Mouse (Mus musculus) adrenal gland, postnatal 14 days (tissue): ENCODE data around the gene Samt2. TPM values are rescaled to one million over a fixed set of nuclear protein-coding genes. Genes with fewer than 3 reads are reported as not detected.
"Not testable (repeated sequence)": the region's sequence is repeated elsewhere in the genome, so short reads cannot be mapped to it uniquely, and the experiment has no call there.

Experiments used
- DNase-seq: peaks from one replicate; pipeline ENCODE4 v3.0.0; 2021; ENCODE audit warnings: mixed read lengths
- long read RNA-seq, 2 experiments: library from polyadenylated mRNA; stranded (forward); transcript quantifications; one replicate each; pipeline ENCODE4 v2.0.0; 2021
- total RNA-seq: library from RNA; stranded (reverse); gene quantifications from 2 replicates; pipeline ENCODE4 v1.2.3, GENCODE M21; 2021

Samt2 gene
- not detected in 2 replicates for total RNA-seq
- long read RNA-seq, experiment 1 = 0 reads
- long read RNA-seq, experiment 2 = 0 reads

- DNase-seq = not testable (repeated sequence)
Observed at GRCm38 (mm10) chrX:154579260-154579659, at the start of gene Samt2. TSS of gene Samt2 (minus strand) at chrX:154579360.

Other genes starting within 250 kb of the Samt2 start
- not detected in 2 replicates for gene 4930524N10Rik, start 236.0 kb downstream of the Samt2 start, total RNA-seq
- gene Samt4, start 97.4 kb downstream of the Samt2 start, total RNA-seq = not detected in 2 replicates